Mouse (Mus musculus): ENCODE measurements around the gene Cdadc1.

DNA sequence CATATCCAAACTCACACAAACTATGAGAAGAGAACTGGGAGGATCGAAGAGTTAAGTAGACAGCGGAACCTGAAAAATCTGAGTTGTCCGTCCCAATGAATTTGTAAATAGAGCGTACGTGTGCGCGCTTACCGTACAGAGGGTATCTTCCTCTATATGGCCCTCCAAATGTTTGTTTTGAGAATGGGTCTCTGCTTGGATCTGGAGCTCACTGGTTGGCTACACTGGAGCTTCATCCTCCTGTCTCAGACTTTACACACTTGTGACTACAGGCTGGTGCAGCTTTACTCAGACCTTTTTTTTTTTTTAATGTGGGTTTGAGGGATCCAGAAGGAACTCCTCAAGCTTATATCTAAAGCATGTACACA lies 485 bp upstream of the Cdadc1 start:
- TF ChIP-seq CTCF (IDR thresholded peaks at IDR 0.05; ENCODE audit: low read depth), result no peak
- no peak for TF ChIP-seq EP300 (IDR thresholded peaks at IDR 0.05; ENCODE audit: low read depth)

All from liver, postnatal 0 days (tissue).